Mouse (Mus musculus) C2C12 (cell line): Measurements from ENCODE around the gene Mark3. TPM values are rescaled to one million over a fixed set of nuclear protein-coding genes. Genes with fewer than 3 reads are reported as not detected.
A peak's percentile ranks its signal among the peaks of the same experiment; 100 is the strongest.

Experiments used
- H3K27me3 ChIP-seq: one replicate; pipeline ENCODE4 v1.6.1; 2011; ENCODE audit not compliant: control insufficient read depth, insufficient read depth, insufficient read length
- H3K36me3 ChIP-seq: one replicate; pipeline ENCODE4 v1.6.1; 2011; ENCODE audit not compliant: control insufficient read depth, insufficient read depth
- H3K4me3 ChIP-seq: one replicate; pipeline ENCODE4 v1.5.1; 2011; ENCODE audit warnings: mild to moderate bottlenecking, control low read depth; ENCODE audit not compliant: poor library complexity, insufficient read depth, severe bottlenecking
- H3K79me2 ChIP-seq: one replicate; pipeline ENCODE4 v1.6.1; 2011; ENCODE audit not compliant: control insufficient read depth, insufficient read depth
- H3K79me3 ChIP-seq: one replicate; pipeline ENCODE4 v1.6.1; 2011; ENCODE audit warnings: low read depth, control low read depth
- H3ac ChIP-seq: one replicate; pipeline ENCODE3; 2011; ENCODE audit warnings: low read depth; ENCODE audit not compliant: control insufficient read depth, insufficient read length
- CEBPB ChIP-seq: IDR thresholded peaks from one replicate; pipeline ENCODE4 v1.6.1; 2011; ENCODE audit warnings: low read depth, mild to moderate bottlenecking, control low read depth, moderate library complexity
- CTCF ChIP-seq: IDR thresholded peaks from one replicate; pipeline ENCODE4 v1.5.1; 2011; ENCODE audit not compliant: control insufficient read depth, insufficient read depth, insufficient read length
- FOSL1 ChIP-seq: IDR thresholded peaks from one replicate; pipeline ENCODE4 v1.8.0; 2011; ENCODE audit warnings: mild to moderate bottlenecking, low read length; ENCODE audit not compliant: poor library complexity, insufficient read depth, severe bottlenecking
- MAX ChIP-seq: IDR thresholded peaks from one replicate; pipeline ENCODE4 v1.6.1; 2011; ENCODE audit warnings: mild to moderate bottlenecking, control low read depth
- MYOD1 ChIP-seq: IDR thresholded peaks from one replicate; pipeline ENCODE4 v1.6.1; 2011; ENCODE audit warnings: low read depth; ENCODE audit not compliant: control insufficient read depth, insufficient read length
- MYOG ChIP-seq: IDR thresholded peaks from one replicate; pipeline ENCODE4 v1.6.1; 2011; ENCODE audit not compliant: control insufficient read depth, insufficient read length; ENCODE audit errors: extremely low read depth
- USF1 ChIP-seq: IDR thresholded peaks from one replicate; pipeline ENCODE4 v1.6.1; 2011; ENCODE audit warnings: low read depth, mild to moderate bottlenecking, control low read depth, moderate library complexity
- polyA plus RNA-seq: library from polyadenylated mRNA; unstranded; fragments of >200 nt; fragmentation: generic; extraction: Trizol; gene quantifications from one replicate; pipeline ENCODE4 v1.2.1, GENCODE M21; 2012; ENCODE audit warnings: missing spikeins

Mark3 gene
- polyA plus RNA-seq, 1 experiment = 35.0 TPM

- H3K4me3 ChIP-seq = no peak overlapping the region
- TF ChIP-seq MAX = no peak
- TF ChIP-seq MYOG = no peak
- no peaks in the 10 kb centered on the region for H3K27me3 ChIP-seq
- no peak overlapping the region for H3ac ChIP-seq
- H3K79me3 ChIP-seq = peaks cover 20% of the 10 kb centered on the region
- H3K36me3 ChIP-seq = peaks cover 53% of the 10 kb centered on the region
- H3K79me2 ChIP-seq = peaks cover 69% of the 10 kb centered on the region
Measured at GRCm38 (mm10) chr12:111608015-111608414, 33.7 kb downstream of the Mark3 start.

- Histone ChIP-seq H3K4me3 (no peak overlapping the region), H3K36me3 (peaks cover 33% of the 10 kb centered on the region), H3K79me3 (peaks cover 16% of the 10 kb centered on the region), H3K79me2 (peaks cover 29% of the 10 kb centered on the region), H3ac (no peak overlapping the region), H3K27me3 (no peaks in the 10 kb centered on the region)
- TF ChIP-seq USF1 (no peak), CTCF (no peak), CEBPB (no peak), MYOD1 (no peak), MAX (no peak), FOSL1 (no peak), MYOG (no peak)
Measured at GRCm38 (mm10) chr12:111614475-111615141, 40.3 kb downstream of the Mark3 start.

- no peak for TF ChIP-seq MYOG
- no peak for TF ChIP-seq MYOD1
- H3K79me2 ChIP-seq = peaks cover 12% of the 10 kb centered on the region
- H3K4me3 ChIP-seq = no peak overlapping the region
- H3K79me3 ChIP-seq = peaks cover 5% of the 10 kb centered on the region
- H3K27me3 ChIP-seq = no peaks in the 10 kb centered on the region
- peaks cover 52% of the 10 kb centered on the region for H3K36me3 ChIP-seq
- no peak overlapping the region for H3ac ChIP-seq
Measured at GRCm38 (mm10) chr12:111618266-111618665, 43.9 kb downstream of the Mark3 start.

- Histone ChIP-seq H3ac (no peak overlapping the region), H3K79me3 (no peaks in the 10 kb centered on the region), H3K36me3 (peaks cover 60% of the 10 kb centered on the region), H3K79me2 (no peaks in the 10 kb centered on the region), H3K27me3 (no peaks in the 10 kb centered on the region), H3K4me3 (no peak overlapping the region)
- TF ChIP-seq MYOD1 = no peak
- TF ChIP-seq FOSL1 = no peak
- TF ChIP-seq USF1 = no peak
- no peak for TF ChIP-seq CEBPB
- TF ChIP-seq MYOG = no peak
- no peak for TF ChIP-seq CTCF
- no peak for TF ChIP-seq MAX
Measured at GRCm38 (mm10) chr12:111648061-111648645, 73.8 kb downstream of the Mark3 start.

- H3K79me2 ChIP-seq = peaks cover 6% of the 10 kb centered on the region
- no peak overlapping the region for H3ac ChIP-seq
- H3K27me3 ChIP-seq = no peaks in the 10 kb centered on the region
- H3K36me3 ChIP-seq = peaks cover 67% of the 10 kb centered on the region
- no peaks in the 10 kb centered on the region for H3K79me3 ChIP-seq
- TF ChIP-seq USF1 = no peak
- TF ChIP-seq CTCF = no peak
- no peak for TF ChIP-seq MYOD1
- no peak for TF ChIP-seq MYOG
- TF ChIP-seq FOSL1 = no peak
- no peak for TF ChIP-seq CEBPB
- no peak for TF ChIP-seq MAX
- no peak overlapping the region for H3K4me3 ChIP-seq
Measured at GRCm38 (mm10) chr12:111652953-111653352, 78.6 kb downstream of the Mark3 start.

GRCm38 (mm10) chr12:111653434-111653833 lies 79.1 kb downstream of the Mark3 start:
- TF ChIP-seq MAX (no peak), CTCF (peak; percentile 78)
- Histone ChIP-seq H3ac (no peak overlapping the region), H3K79me2 (peaks cover 6% of the 10 kb centered on the region), H3K36me3 (peaks cover 62% of the 10 kb centered on the region), H3K27me3 (no peaks in the 10 kb centered on the region), H3K4me3 (no peak overlapping the region), H3K79me3 (no peaks in the 10 kb centered on the region)
